Mouse (Mus musculus): Measurements from ENCODE around the gene Adig. TPM values are rescaled to one million over a fixed set of nuclear protein-coding genes. Genes with fewer than 3 reads are reported as not detected.
A peak's percentile ranks its signal among the peaks of the same experiment; 100 is the strongest.

Gene Adig
- polyA plus RNA-seq, 1 experiment from 2014 or later = not detected

GRCm38 (mm10) chr2:158510665-158511064 is 8.3 kb downstream of the Adig start:
- no peaks in the 10 kb centered on the region for H3K36me3 ChIP-seq
- peak; percentile 47 for ATAC-seq (ENCODE audit: insufficient number of reproducible peaks, low FRiP score)
- no peaks in the 10 kb centered on the region for H3K27me3 ChIP-seq (replicated peaks)
- H3K9me3 ChIP-seq (replicated peaks) = no peaks in the 10 kb centered on the region
- no peak overlapping the region for H3K4me2 ChIP-seq
- 54% methylated on average over 6 of the region's 6 CpGs for WGBS
- H3K4me1 ChIP-seq (replicated peaks) = peaks cover 6% of the 10 kb centered on the region
- H3K27ac ChIP-seq (ENCODE audit: poor library complexity, severe bottlenecking) = no peak overlapping the region
- H3K9ac ChIP-seq = no peak overlapping the region
- no peak overlapping the region for H3K4me3 ChIP-seq

- no peaks in the 10 kb centered on the region for H3K27me3 ChIP-seq (replicated peaks)
- WGBS = 74% methylated on average over 10 of the region's 10 CpGs
These were observed 10.1 kb downstream of the Adig start, which contains the start of gene Arhgap40 for GRCm38 (mm10) chr2:158512528-158512927. Gene Arhgap40 (plus strand): TSS chr2:158512796.

GRCm38 (mm10) chr2:158513821-158514336 is 11.5 kb downstream of the Adig start:
- Histone ChIP-seq H3K27ac (ENCODE audit: poor library complexity, severe bottlenecking) (no peak overlapping the region), H3K36me3 (no peaks in the 10 kb centered on the region), H3K4me3 (no peak overlapping the region), H3K27me3 (replicated peaks) (no peaks in the 10 kb centered on the region), H3K9me3 (replicated peaks) (no peaks in the 10 kb centered on the region), H3K4me1 (replicated peaks) (peaks cover 12% of the 10 kb centered on the region), H3K9ac (no peak overlapping the region), H3K4me2 (no peak overlapping the region)
- ATAC-seq (ENCODE audit: insufficient number of reproducible peaks, low FRiP score) = no peak
- 81% methylated on average over 12 of the region's 12 CpGs for WGBS

More at GRCm38 (mm10) chr2:158512528-158512927, 10.1 kb downstream of the Adig start, which contains the start of gene Arhgap40:
- no peak within 1 kb of the TSS for H3K4me2 ChIP-seq
- H3K4me1 ChIP-seq (replicated peaks) = peaks cover 6% of the 10 kb centered on the region
- no peaks in the 10 kb centered on the region for H3K9me3 ChIP-seq (replicated peaks)
- no peak within 1 kb of the TSS for H3K9ac ChIP-seq
- H3K36me3 ChIP-seq = no peaks in the 10 kb centered on the region
- ATAC-seq (ENCODE audit: insufficient number of reproducible peaks, low FRiP score) = no peak
- H3K4me3 ChIP-seq = no peak within 1 kb of the TSS
- H3K27ac ChIP-seq (ENCODE audit: poor library complexity, severe bottlenecking) = no peak within 1 kb of the TSS

- no peak overlapping the region for H3K4me3 ChIP-seq
- ATAC-seq (ENCODE audit: insufficient number of reproducible peaks, low FRiP score) = no peak
- 43% methylated on average over 6 of the region's 6 CpGs for WGBS
- no peaks in the 10 kb centered on the region for H3K36me3 ChIP-seq
- H3K27me3 ChIP-seq (replicated peaks) = no peaks in the 10 kb centered on the region
- H3K9ac ChIP-seq = no peak overlapping the region
- no peak overlapping the region for H3K4me2 ChIP-seq
- H3K4me1 ChIP-seq (replicated peaks) = peaks cover 16% of the 10 kb centered on the region
- no peak overlapping the region for H3K27ac ChIP-seq (ENCODE audit: poor library complexity, severe bottlenecking)
- H3K9me3 ChIP-seq (replicated peaks) = 0 out of 2 replicates have a peak, but pooled peaks cover 6% of the 10 kb centered on the region
These were observed 16.2 kb downstream of the Adig start for GRCm38 (mm10) chr2:158518583-158518982.

GRCm38 (mm10) chr2:158519071-158519470 is 16.7 kb downstream of the Adig start:
- Histone ChIP-seq H3K27me3 (replicated peaks) (no peaks in the 10 kb centered on the region), H3K9ac (no peak overlapping the region), H3K4me1 (replicated peaks) (peaks cover 16% of the 10 kb centered on the region), H3K4me3 (no peak overlapping the region), H3K36me3 (no peaks in the 10 kb centered on the region), H3K4me2 (no peak overlapping the region), H3K27ac (ENCODE audit: poor library complexity, severe bottlenecking) (no peak overlapping the region), H3K9me3 (replicated peaks) (0 out of 2 replicates have a peak, but pooled peaks cover 6% of the 10 kb centered on the region)
- WGBS = 63% methylated on average over 11 of the region's 11 CpGs
- ATAC-seq (ENCODE audit: insufficient number of reproducible peaks, low FRiP score) = no peak

- H3K27ac ChIP-seq (ENCODE audit: poor library complexity, severe bottlenecking) = no peak overlapping the region
- WGBS = 76% methylated on average over 6 of the region's 6 CpGs
- peaks cover 16% of the 10 kb centered on the region for H3K4me1 ChIP-seq (replicated peaks)
- no peaks in the 10 kb centered on the region for H3K36me3 ChIP-seq
- H3K27me3 ChIP-seq (replicated peaks) = no peaks in the 10 kb centered on the region
- no peak overlapping the region for H3K4me3 ChIP-seq
- ATAC-seq (ENCODE audit: insufficient number of reproducible peaks, low FRiP score) = no peak
- no peak overlapping the region for H3K4me2 ChIP-seq
- no peak overlapping the region for H3K9ac ChIP-seq
- 0 out of 2 replicates have a peak, but pooled peaks cover 6% of the 10 kb centered on the region for H3K9me3 ChIP-seq (replicated peaks)
These were observed 17.4 kb downstream of the Adig start for GRCm38 (mm10) chr2:158519800-158520199.

GRCm38 (mm10) chr2:158523060-158523459 is 20.6 kb downstream of the Adig start:
- WGBS = 58% methylated on average over 8 of the region's 8 CpGs
- no peak overlapping the region for H3K9ac ChIP-seq
- no peak overlapping the region for H3K27ac ChIP-seq (ENCODE audit: poor library complexity, severe bottlenecking)
- H3K36me3 ChIP-seq = no peaks in the 10 kb centered on the region
- H3K9me3 ChIP-seq (replicated peaks) = 0 out of 2 replicates have a peak, but pooled peaks cover 6% of the 10 kb centered on the region
- H3K27me3 ChIP-seq (replicated peaks) = no peaks in the 10 kb centered on the region
- H3K4me3 ChIP-seq = no peak overlapping the region
- no peak overlapping the region for H3K4me2 ChIP-seq
- ATAC-seq (ENCODE audit: insufficient number of reproducible peaks, low FRiP score) = no peak
- peaks cover 16% of the 10 kb centered on the region for H3K4me1 ChIP-seq (replicated peaks)

- Histone ChIP-seq H3K27me3 (replicated peaks) (no peaks in the 10 kb centered on the region), H3K9me3 (replicated peaks) (0 out of 2 replicates have a peak, but pooled peaks cover 6% of the 10 kb centered on the region), H3K4me1 (replicated peaks) (peaks cover 8% of the 10 kb centered on the region; the same call in 1 of the 2 replicates), H3K27ac (ENCODE audit: poor library complexity, severe bottlenecking) (no peak overlapping the region), H3K4me2 (no peak overlapping the region), H3K4me3 (no peak overlapping the region), H3K36me3 (no peaks in the 10 kb centered on the region), H3K9ac (no peak overlapping the region)
- no peak for ATAC-seq (ENCODE audit: insufficient number of reproducible peaks, low FRiP score)
- 76% methylated on average over 16 of the region's 16 CpGs for WGBS
These were observed 21.9 kb downstream of the Adig start for GRCm38 (mm10) chr2:158524129-158524860.

- Histone ChIP-seq H3K36me3 (no peaks in the 10 kb centered on the region), H3K4me1 (replicated peaks) (no peaks in the 10 kb centered on the region), H3K4me2 (no peak overlapping the region), H3K4me3 (no peak overlapping the region), H3K27me3 (replicated peaks) (peaks cover 5% of the 10 kb centered on the region; the same call in 1 of the 2 replicates), H3K27ac (ENCODE audit: poor library complexity, severe bottlenecking) (no peak overlapping the region), H3K9ac (no peak overlapping the region), H3K9me3 (replicated peaks) (peaks cover 4% of the 10 kb centered on the region; the same call in 1 of the 2 replicates)
- ATAC-seq (ENCODE audit: insufficient number of reproducible peaks, low FRiP score) = no peak
- 6% methylated on average over 4 of the region's 4 CpGs for WGBS
These were observed 31.7 kb downstream of the Adig start for GRCm38 (mm10) chr2:158534090-158534489.

GRCm38 (mm10) chr2:158534559-158534958 is 32.1 kb downstream of the Adig start:
- ATAC-seq (ENCODE audit: insufficient number of reproducible peaks, low FRiP score) = no peak
- Histone ChIP-seq H3K9ac (no peak overlapping the region), H3K27ac (ENCODE audit: poor library complexity, severe bottlenecking) (no peak overlapping the region), H3K4me3 (no peak overlapping the region), H3K27me3 (replicated peaks) (peaks cover 9% of the 10 kb centered on the region; the same call in 1 of the 2 replicates), H3K9me3 (replicated peaks) (peaks cover 4% of the 10 kb centered on the region; the same call in 1 of the 2 replicates), H3K4me2 (no peak overlapping the region), H3K4me1 (replicated peaks) (no peaks in the 10 kb centered on the region), H3K36me3 (no peaks in the 10 kb centered on the region)
- 73% methylated on average over 8 of the region's 8 CpGs for WGBS

GRCm38 (mm10) chr2:158539433-158540305 is 37.3 kb downstream of the Adig start:
- H3K4me2 ChIP-seq = peak overlapping the region; percentile 57
- no peak overlapping the region for H3K27ac ChIP-seq (ENCODE audit: poor library complexity, severe bottlenecking)
- H3K9ac ChIP-seq = no peak overlapping the region
- WGBS = 43% methylated on average over 24 of the region's 24 CpGs
- peak overlapping the region; percentile 4; the same call in 1 of the 2 replicates for H3K4me3 ChIP-seq
- no peaks in the 10 kb centered on the region for H3K4me1 ChIP-seq (replicated peaks)
- no peak; the same call in 1 of the 2 replicates for ATAC-seq (ENCODE audit: insufficient number of reproducible peaks, low FRiP score)
- H3K36me3 ChIP-seq = no peaks in the 10 kb centered on the region
- no peaks in the 10 kb centered on the region for H3K9me3 ChIP-seq (replicated peaks)
- peaks cover 46% of the 10 kb centered on the region for H3K27me3 ChIP-seq (replicated peaks)
